In genomic region chr7:30155507-30155906, GRCm38 (mm10) we compare ENCODE assay signal across 28 mouse cellular contexts. TPM values are rescaled to one million over a fixed set of nuclear protein-coding genes. Genes with fewer than 3 reads are reported as not detected.
DNase-seq lines count a peak whose midpoint lies in the region; ATAC-seq and TF ChIP-seq lines count a peak whose summit lies in the region.
"Had no signal": no experiment of that assay in that cellular context is flagged by ENCODE, and none has a peak within 500 bp of the region (broad histone marks: within the 10 kb centered on the region; RNA-seq: fewer than 3 reads in every experiment).

No protein-coding gene starts in this region.

- no peak for DNase-seq in liver, embryonic 14.5 days (ENCODE audit: low read depth in 3 of 3, low spot score in 3 of 3)
- DNase-seq in liver: no peak
- peak; percentile 60 for DNase-seq in ES-E14 (ENCODE audit: low read depth, low spot score)
- DNase-seq in ZHBTc4 (ENCODE audit: low read depth, low spot score): peak; percentile 96
- DNase-seq in urinary bladder, postnatal 14 days (ENCODE audit: low spot score): no peak
- no peak for DNase-seq in gastrocnemius, postnatal 14 days
- DNase-seq: adrenal gland, adult 2 months; adrenal gland, postnatal 14 days; B cell, adult 2 months; cerebellum, adult 11 months; cerebellum, adult 2 months; cerebellum, adult 9-11 months; cerebellum, postnatal 25 days; forebrain, postnatal 0 days; gastrocnemius, adult 2 months; gastrocnemius, postnatal 25 days; heart, adult 2 months had no signal

- no peaks in the 10 kb centered on the region for H3K4me1 ChIP-seq in liver, embryonic 14.5 days (replicated peaks; ENCODE audit: control insufficient read depth in 2 of 2, insufficient read depth in 2 of 2, low read length in 1 of 2)
- H3K4me1 ChIP-seq in ES-E14 (ENCODE audit: control insufficient read depth in 2 of 2, insufficient read depth in 2 of 2, low read length in 2 of 2, poor library complexity in 1 of 2): peaks cover 2 to 4% of the 10 kb centered on the region in 2 experiments; a peak in 1 of 4 replicates
- H3K4me1 ChIP-seq: embryonic facial prominence, embryonic 12.5 days; embryonic facial prominence, embryonic 15.5 days; heart, embryonic 10.5 days; heart, embryonic 13.5 days; hindbrain, embryonic 12.5 days; hindbrain, embryonic 15.5 days had no signal

- H3K9ac ChIP-seq in liver, embryonic 14.5 days (replicated peaks): no peak overlapping the region
- H3K9ac ChIP-seq in ES-E14 (ENCODE audit: insufficient read depth, low read depth, low read length, poor library complexity, severe bottlenecking): no peak overlapping the region
- H3K9ac ChIP-seq: embryonic facial prominence, embryonic 12.5 days; embryonic facial prominence, embryonic 15.5 days; forebrain, postnatal 0 days; heart, embryonic 13.5 days; hindbrain, embryonic 12.5 days; hindbrain, embryonic 15.5 days had no signal

- no peak overlapping the region for H3K4me2 ChIP-seq in liver, embryonic 14.5 days (ENCODE audit: low read depth)
- H3K4me2 ChIP-seq: embryonic facial prominence, embryonic 12.5 days; embryonic facial prominence, embryonic 15.5 days; heart, embryonic 13.5 days; hindbrain, embryonic 12.5 days; hindbrain, embryonic 15.5 days had no signal

- H3K36me3 ChIP-seq in liver, embryonic 14.5 days (replicated peaks; ENCODE audit: control insufficient read depth, insufficient read depth, low read depth): peaks cover 22% of the 10 kb centered on the region
- peaks cover 9% of the 10 kb centered on the region for H3K36me3 ChIP-seq in ES-E14 (ENCODE audit: control insufficient read depth, insufficient read depth, low read length, poor library complexity, severe bottlenecking)

- in situ Hi-C loops in ES-E14 (cut with MboI; ENCODE audit: low sequenced_read_pairs in 2 of 2, unreplicated experiment in 2 of 2): loop anchor here in 1 of 2 experiments (10.0 kb wide), 1 partner anchor 59 kb away; no protein-coding TSS in a partner anchor

- no peak for TF ChIP-seq EP300 in liver, embryonic 14.5 days (IDR thresholded peaks at IDR 0.05; ENCODE audit: low read depth)

- ATAC-seq in liver, embryonic 14.5 days (ENCODE audit: insufficient read depth): no peak
- ATAC-seq: forebrain, embryonic 14.5 days; forebrain, postnatal 0 days; intestine, postnatal 0 days had no signal

- intact Hi-C loops in gastrocnemius, postnatal 14 days (cut with DNase I; ENCODE audit: low total_unique reads): no loop called here

- peaks cover 29% of the 10 kb centered on the region for H3K9me3 ChIP-seq in liver, embryonic 14.5 days (ENCODE audit: control insufficient read depth, low read length)
- H3K9me3 ChIP-seq in ES-E14 (ENCODE audit: control insufficient read depth, insufficient read depth, low read depth, low read length): 0 out of 2 replicates have a peak, but pooled peaks cover 2% of the 10 kb centered on the region

- no peak overlapping the region for H3K27ac ChIP-seq in liver, embryonic 14.5 days
- H3K27ac ChIP-seq in ES-E14 (ENCODE audit: insufficient read depth, low read depth, low read length, poor library complexity, severe bottlenecking): no peak overlapping the region
- H3K27ac ChIP-seq: embryonic facial prominence, embryonic 12.5 days; embryonic facial prominence, embryonic 15.5 days; gastrocnemius, adult 2 months; heart, adult 2 months; heart, embryonic 10.5 days; heart, embryonic 13.5 days; hindbrain, embryonic 12.5 days; hindbrain, embryonic 15.5 days had no signal

- no peaks in the 10 kb centered on the region for H3K27me3 ChIP-seq in liver, embryonic 14.5 days (ENCODE audit: control insufficient read depth, insufficient read depth, low read length)
- H3K27me3 ChIP-seq: CH12.LX; embryonic facial prominence, embryonic 12.5 days; embryonic facial prominence, embryonic 15.5 days; heart, embryonic 13.5 days; hindbrain, embryonic 12.5 days; hindbrain, embryonic 15.5 days had no signal

- H3K4me3 ChIP-seq in liver, embryonic 14.5 days (ENCODE audit: insufficient read depth in 1 of 2, low read depth in 2 of 2, low read length in 2 of 2): no peak overlapping the region
- no peak overlapping the region for H3K4me3 ChIP-seq in ES-E14 (ENCODE audit: insufficient read depth in 1 of 2, low read depth in 1 of 2, low read length in 2 of 2, poor library complexity in 1 of 2, severe bottlenecking in 1 of 2)
- H3K4me3 ChIP-seq: embryonic facial prominence, embryonic 12.5 days; embryonic facial prominence, embryonic 15.5 days; gastrocnemius, adult 2 months; heart, adult 2 months; heart, embryonic 10.5 days; heart, embryonic 13.5 days; hindbrain, embryonic 12.5 days; hindbrain, embryonic 15.5 days had no signal

- 82% methylated on average over 3 of the region's 3 CpGs for WGBS in liver, embryonic 14.5 days (ENCODE audit: insufficient replicate concordance)

- peak; percentile 10; the same call in 1 of the 2 replicates for TF ChIP-seq CTCF in liver, embryonic 14.5 days (IDR thresholded peaks at IDR 0.05; ENCODE audit: low read depth)

TF ChIP-seq in ES-E14, 5 proteins besides CTCF, POLR2A, EP300 and RAD21:
- TF ChIP-seq MAFK (IDR thresholded peaks at IDR 0.05; ENCODE audit: insufficient read depth, low read depth, low read length) (no peak), CHD2 (IDR thresholded peaks at IDR 0.05; ENCODE audit: low read depth, low read length) (no peak), HCFC1 (IDR thresholded peaks at IDR 0.05; ENCODE audit: borderline replicate concordance, insufficient read depth, low read length) (no peak), ZNF384 (IDR thresholded peaks at IDR 0.05; ENCODE audit: low read depth, low read length) (no peak), ZC3H11A (IDR thresholded peaks at IDR 0.05; ENCODE audit: borderline replicate concordance, low read depth, low read length) (no peak)
TF ChIP-seq in ES-E14: peak in this region for 0.

RNA-seq across cellular contexts. Expression of gene Zfp146, which starts 14.0 kb away (rescaled TPM):
- 13.5 and 20.8 TPM in 2 replicates for polyA plus RNA-seq in liver, embryonic 14.5 days (2012; rRNA removed)
- 4.2 and 4.4 TPM in 2 replicates for polyA plus RNA-seq in liver, embryonic 14.5 days (2014; fragmentation: Nextera tagmentation; extraction: Ambion mirVana)
- total RNA-seq in ES-E14 (2012; rRNA removed): 35.0 and 37.9 TPM in 2 replicates
- 10 to 100 TPM; 23.5 to 27.0 TPM for total RNA-seq in gastrocnemius, postnatal 14 days (2021)

RNA-seq across cellular contexts. Expression of gene Cox7a1, which starts 28.4 kb away (rescaled TPM):
- polyA plus RNA-seq in liver, embryonic 14.5 days (2012; rRNA removed): 3.5 TPM in 2 replicates
- polyA plus RNA-seq in liver, embryonic 14.5 days (2014; fragmentation: Nextera tagmentation; extraction: Ambion mirVana): 5.5 and 7.0 TPM in 2 replicates
- total RNA-seq in ES-E14 (2012; rRNA removed): 54.8 and 57.8 TPM in 2 replicates
- 100 to 1,000 TPM; 827 to 966 TPM for total RNA-seq in gastrocnemius, postnatal 14 days (2021)
- total RNA-seq: common myeloid progenitor, adult 5-6 weeks; hematopoietic stem cell, adult 5-6 weeks had no signal

RNA-seq across cellular contexts. Expression of gene Zfp382, which starts 33.8 kb away (rescaled TPM):
- 0.26 and 0.66 TPM in 2 replicates for polyA plus RNA-seq in liver, embryonic 14.5 days (2012; rRNA removed)
- polyA plus RNA-seq in liver, embryonic 14.5 days (2014; fragmentation: Nextera tagmentation; extraction: Ambion mirVana): 0.32 and 1.5 TPM in 2 replicates
- total RNA-seq in ES-E14 (2012; rRNA removed): 5.3 and 5.7 TPM in 2 replicates
- total RNA-seq in gastrocnemius, postnatal 14 days (2021): 1 to 10 TPM; 1.6 to 2.9 TPM

RNA-seq across cellular contexts. Expression of gene Capns1, which starts 43.1 kb away (rescaled TPM):
- 122 and 167 TPM in 2 replicates for polyA plus RNA-seq in liver, embryonic 14.5 days (2012; rRNA removed)
- polyA plus RNA-seq in liver, embryonic 14.5 days (2014; fragmentation: Nextera tagmentation; extraction: Ambion mirVana): 29.3 and 31.2 TPM in 2 replicates
- total RNA-seq in ES-E14 (2012; rRNA removed): 160 and 164 TPM in 2 replicates
- total RNA-seq in gastrocnemius, postnatal 14 days (2021): 100 to 1,000 TPM; 275 to 320 TPM

Comparison
In these comparisons a context has a peak if more than half of its experiments do, and no peak if none do; other contexts are left out.
1. DNase-seq: peak in ES-E14 (single experiment) and ZHBTc4 (single experiment); none in liver, embryonic 14.5 days (0 of 3), liver (single experiment), urinary bladder, postnatal 14 days (single experiment) and gastrocnemius, postnatal 14 days (single experiment).
2. RNA of gene Cox7a1, which starts 28.4 kb away (total RNA-seq): 827 to 966 TPM in gastrocnemius, postnatal 14 days; 54.8 to 57.8 TPM in ES-E14; every median in the first group is over 10 times any median in the second.